Mouse (Mus musculus): Measurements from ENCODE around the gene March5. TPM values are rescaled to one million over a fixed set of nuclear protein-coding genes. Genes with fewer than 3 reads are reported as not detected.
"Not testable (repeated sequence)": the region's sequence is repeated elsewhere in the genome, so short reads cannot be mapped to it uniquely, and the experiment has no call there.

Gene March5
- polyA plus RNA-seq, 1 experiment, result 29.4 TPM

DNA sequence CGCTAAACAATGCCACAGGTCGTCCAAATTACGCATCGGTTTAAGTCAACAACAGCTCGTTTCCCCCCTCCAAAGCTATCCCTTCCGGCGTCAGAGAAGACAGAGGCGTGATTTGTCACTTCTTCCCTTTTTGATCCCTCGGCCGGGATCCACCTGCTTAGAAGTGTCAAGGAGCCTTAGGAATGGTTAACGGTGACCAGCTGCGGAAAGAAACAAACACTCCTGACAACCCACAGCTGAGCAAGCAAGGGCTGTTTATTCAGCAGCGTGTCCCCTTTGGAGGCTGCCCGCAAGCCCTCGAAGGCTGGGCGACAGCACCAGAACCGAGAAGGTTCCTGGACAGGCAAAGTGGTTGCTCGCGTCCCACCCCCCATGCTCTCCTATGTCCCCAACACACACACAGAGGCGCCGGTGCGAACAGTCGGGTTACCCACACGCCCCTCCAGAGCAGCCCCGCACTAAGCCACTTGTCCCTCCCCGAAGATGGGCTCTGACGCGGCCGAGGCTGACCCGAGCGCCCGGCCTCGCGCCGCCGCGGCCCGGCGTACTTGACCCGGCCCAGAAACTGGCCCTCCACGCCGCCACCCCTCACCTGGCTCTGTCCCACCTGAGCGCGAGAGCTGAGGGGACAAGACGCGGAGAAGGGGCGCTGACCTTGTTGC lies 571 bp upstream of the March5 start:
- TF ChIP-seq GATA1 (IDR thresholded peaks at IDR 0.05; ENCODE audit: low read length) (no peak), TAL1 (IDR thresholded peaks at IDR 0.05; ENCODE audit: low read length) (no peak)
- H3K27me3 ChIP-seq (ENCODE audit: control insufficient read depth), result no peaks in the 10 kb centered on the region
- peak overlapping the region; percentile 74 for H3K4me3 ChIP-seq (replicated peaks)
- peaks cover 42% of the 10 kb centered on the region for H3K36me3 ChIP-seq (ENCODE audit: control insufficient read depth)
- H3K9me3 ChIP-seq (ENCODE audit: control insufficient read depth, low read length), result no peaks in the 10 kb centered on the region
- peaks cover 77% of the 10 kb centered on the region for H3K4me1 ChIP-seq (ENCODE audit: control insufficient read depth)

DNA sequence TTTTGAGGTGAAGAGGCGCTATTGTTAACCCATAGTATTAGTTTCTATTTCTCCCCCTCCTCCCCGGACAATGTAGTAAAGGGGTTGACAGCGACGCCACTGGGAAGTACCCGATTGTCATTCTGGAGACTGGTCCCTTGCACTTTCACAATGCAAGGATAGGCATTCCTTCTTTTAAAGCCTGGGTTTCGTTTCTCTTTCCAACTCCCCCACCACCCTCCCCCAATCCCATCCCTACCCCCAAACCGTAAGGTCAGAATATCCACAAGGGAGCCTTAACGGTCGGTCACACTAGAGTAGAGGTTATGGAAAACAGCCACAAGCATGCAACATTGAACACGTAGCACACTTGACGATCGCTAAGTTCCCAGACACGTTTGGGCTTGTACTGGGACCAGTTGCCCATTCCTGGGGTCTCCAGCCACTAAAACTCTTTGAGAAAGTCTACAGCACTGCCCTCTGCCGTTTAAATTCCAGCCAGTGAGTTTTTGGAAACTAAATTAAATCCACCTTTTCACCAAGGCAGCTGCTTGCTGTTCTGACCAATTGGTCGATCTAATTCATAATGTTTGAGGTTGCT lies 923 bp downstream of the March5 start, which contains the start of gene Cpeb3:
Cpeb3 (minus strand) TSS at position 426 of the 580 bp plus-strand sequence.
- TF ChIP-seq TAL1 (IDR thresholded peaks at IDR 0.05; ENCODE audit: low read length), result no peak
- TF ChIP-seq GATA1 (IDR thresholded peaks at IDR 0.05; ENCODE audit: low read length), result no peak
- Histone ChIP-seq H3K27me3 (ENCODE audit: control insufficient read depth) (no peaks in the 10 kb centered on the region), H3K4me1 (ENCODE audit: control insufficient read depth) (peaks cover 70% of the 10 kb centered on the region), H3K9me3 (ENCODE audit: control insufficient read depth, low read length) (no peaks in the 10 kb centered on the region), H3K4me3 (replicated peaks) (peak within 1 kb of the TSS; percentile 74), H3K36me3 (ENCODE audit: control insufficient read depth) (peaks cover 54% of the 10 kb centered on the region)

DNA sequence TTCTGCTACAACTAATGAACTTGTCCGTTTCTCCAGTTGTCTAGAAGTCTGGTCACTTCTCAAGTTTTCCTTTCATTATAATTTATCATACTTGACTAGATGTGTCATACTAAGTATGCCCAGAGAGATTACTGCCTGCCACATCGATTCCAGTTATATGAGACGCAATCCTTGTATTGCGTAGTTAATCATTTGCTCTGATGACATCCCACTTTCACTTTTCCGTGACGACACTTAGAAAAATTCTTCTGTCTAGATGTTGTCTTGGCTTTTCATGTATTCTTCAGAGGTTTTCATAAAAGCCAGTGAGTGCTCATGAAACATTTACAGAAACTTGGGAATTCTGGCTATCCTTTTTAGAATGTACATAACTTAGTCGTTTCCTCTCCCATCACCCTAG lies 1.6 kb downstream of the March5 start:
- Histone ChIP-seq H3K4me1 (ENCODE audit: control insufficient read depth) (peaks cover 67% of the 10 kb centered on the region), H3K27me3 (ENCODE audit: control insufficient read depth) (no peaks in the 10 kb centered on the region), H3K9me3 (ENCODE audit: control insufficient read depth, low read length) (no peaks in the 10 kb centered on the region), H3K4me3 (replicated peaks) (peak overlapping the region; percentile 74), H3K36me3 (ENCODE audit: control insufficient read depth) (peaks cover 58% of the 10 kb centered on the region)
- no peak for TF ChIP-seq GATA1 (IDR thresholded peaks at IDR 0.05; ENCODE audit: low read length)
- TF ChIP-seq TAL1 (IDR thresholded peaks at IDR 0.05; ENCODE audit: low read length), result no peak

DNA sequence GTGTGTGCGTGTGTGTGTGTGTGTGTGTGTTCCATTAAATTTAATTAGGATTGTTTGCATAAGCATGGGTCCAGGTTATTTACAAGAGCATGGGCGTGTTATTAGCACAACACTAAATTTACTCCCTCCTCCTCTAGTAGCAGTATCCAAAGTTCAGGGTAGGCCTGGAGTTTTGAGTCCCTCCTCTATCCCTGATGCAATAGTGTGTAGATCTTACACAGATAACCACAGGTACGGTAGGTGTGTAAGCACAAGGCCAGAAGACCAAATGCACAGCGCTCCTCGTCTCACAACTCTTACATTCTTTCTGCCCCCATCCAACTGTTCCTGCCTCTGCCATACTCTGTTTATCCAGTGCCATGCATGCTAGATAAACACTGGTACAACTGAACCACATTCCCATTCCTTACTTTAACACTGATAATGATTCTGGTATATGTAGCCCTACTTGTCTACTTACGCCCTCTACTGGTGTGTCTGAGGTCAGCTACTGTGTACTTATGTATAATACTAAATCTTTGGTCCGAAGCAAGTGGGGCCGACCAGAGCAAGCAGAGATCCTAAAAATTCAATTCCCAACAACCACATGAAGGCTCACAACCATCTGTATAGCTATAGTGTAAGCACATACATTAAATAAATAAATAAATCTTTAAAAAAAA lies 2.3 kb downstream of the March5 start:
- Histone ChIP-seq H3K9me3 (ENCODE audit: control insufficient read depth, low read length) (no peaks in the 10 kb centered on the region), H3K36me3 (ENCODE audit: control insufficient read depth) (peaks cover 63% of the 10 kb centered on the region), H3K27me3 (ENCODE audit: control insufficient read depth) (no peaks in the 10 kb centered on the region), H3K4me1 (ENCODE audit: control insufficient read depth) (peaks cover 61% of the 10 kb centered on the region), H3K4me3 (replicated peaks) (peak overlapping the region; percentile 74)
- TF ChIP-seq GATA1 (IDR thresholded peaks at IDR 0.05; ENCODE audit: low read length) (no peak), TAL1 (IDR thresholded peaks at IDR 0.05; ENCODE audit: low read length) (no peak)

DNA sequence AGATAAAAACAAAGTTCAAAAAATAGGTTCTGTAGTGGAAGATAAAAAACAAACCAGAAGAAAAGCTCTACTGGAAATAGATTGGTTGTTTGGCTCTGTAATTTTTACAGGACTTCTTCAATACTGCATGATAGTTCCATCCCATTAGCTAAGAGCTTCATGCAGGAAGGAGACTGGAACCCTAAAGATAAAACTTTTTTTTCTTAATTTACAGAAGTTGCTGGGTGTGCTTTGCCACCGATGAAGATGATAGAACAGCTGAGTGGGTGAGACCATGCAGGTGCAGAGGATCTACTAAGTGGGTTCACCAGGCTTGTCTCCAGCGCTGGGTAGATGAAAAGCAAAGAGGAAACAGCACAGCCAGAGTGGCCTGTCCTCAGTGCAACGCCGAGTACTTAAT lies 3.1 kb downstream of the March5 start:
- Histone ChIP-seq H3K4me1 (ENCODE audit: control insufficient read depth) (peaks cover 58% of the 10 kb centered on the region), H3K36me3 (ENCODE audit: control insufficient read depth) (peaks cover 72% of the 10 kb centered on the region), H3K4me3 (replicated peaks) (peak overlapping the region; percentile 74), H3K9me3 (ENCODE audit: control insufficient read depth, low read length) (no peaks in the 10 kb centered on the region), H3K27me3 (ENCODE audit: control insufficient read depth) (no peaks in the 10 kb centered on the region)
- TF ChIP-seq GATA1 (IDR thresholded peaks at IDR 0.05; ENCODE audit: low read length) (no peak), TAL1 (IDR thresholded peaks at IDR 0.05; ENCODE audit: low read length) (no peak)

DNA sequence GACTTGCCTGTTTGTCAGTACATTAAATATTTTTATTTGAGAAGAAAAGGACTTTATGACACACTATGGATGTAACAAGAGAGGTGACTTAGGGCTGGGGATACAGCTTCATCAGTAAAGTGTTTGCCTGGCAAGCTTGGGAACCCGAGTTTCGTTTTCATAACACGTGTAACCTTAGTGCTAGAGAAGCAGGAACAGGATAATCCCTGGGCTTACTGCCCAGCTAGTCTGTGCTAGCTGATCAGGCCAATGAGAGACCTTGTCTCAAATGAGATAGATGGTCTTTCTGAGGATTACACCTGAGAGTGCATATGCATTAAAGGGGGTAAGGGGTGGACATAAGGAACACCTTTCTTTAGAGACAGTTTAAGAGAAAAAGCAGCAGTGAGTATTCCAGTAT lies 4.1 kb downstream of the March5 start:
- Histone ChIP-seq H3K4me1 (ENCODE audit: control insufficient read depth) (peaks cover 51% of the 10 kb centered on the region), H3K36me3 (ENCODE audit: control insufficient read depth) (peaks cover 82% of the 10 kb centered on the region), H3K27me3 (ENCODE audit: control insufficient read depth) (no peaks in the 10 kb centered on the region), H3K9me3 (ENCODE audit: control insufficient read depth, low read length) (no peaks in the 10 kb centered on the region), H3K4me3 (replicated peaks) (no peak overlapping the region)
- TF ChIP-seq TAL1 (IDR thresholded peaks at IDR 0.05; ENCODE audit: low read length) (no peak), GATA1 (IDR thresholded peaks at IDR 0.05; ENCODE audit: low read length) (no peak)

DNA sequence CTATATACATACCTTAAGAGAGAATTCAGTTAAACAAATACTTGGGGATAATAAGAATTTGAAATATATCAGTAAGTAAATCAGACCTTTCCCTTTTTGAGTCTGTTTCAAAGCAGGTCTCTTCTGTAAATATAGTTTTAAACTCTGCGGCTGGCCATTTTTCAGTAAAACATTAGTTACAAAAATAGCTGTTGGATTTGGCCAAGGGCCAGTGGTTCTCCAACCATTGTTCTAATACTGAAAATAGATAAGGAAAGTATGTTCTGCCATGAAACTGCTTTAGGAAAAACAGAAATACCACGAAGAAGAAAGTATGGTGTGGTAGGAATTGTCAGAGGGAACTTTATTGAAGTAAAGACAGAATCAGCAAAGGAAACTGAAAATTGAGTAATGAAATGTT lies 7.4 kb downstream of the March5 start:
- Histone ChIP-seq H3K4me1 (ENCODE audit: control insufficient read depth) (peaks cover 43% of the 10 kb centered on the region), H3K27me3 (ENCODE audit: control insufficient read depth) (no peaks in the 10 kb centered on the region), H3K9me3 (ENCODE audit: control insufficient read depth, low read length) (no peaks in the 10 kb centered on the region), H3K36me3 (ENCODE audit: control insufficient read depth) (peaks cover 100% of the 10 kb centered on the region), H3K4me3 (replicated peaks) (no peak overlapping the region)
- no peak for TF ChIP-seq GATA1 (IDR thresholded peaks at IDR 0.05; ENCODE audit: low read length)
- no peak for TF ChIP-seq TAL1 (IDR thresholded peaks at IDR 0.05; ENCODE audit: low read length)

DNA sequence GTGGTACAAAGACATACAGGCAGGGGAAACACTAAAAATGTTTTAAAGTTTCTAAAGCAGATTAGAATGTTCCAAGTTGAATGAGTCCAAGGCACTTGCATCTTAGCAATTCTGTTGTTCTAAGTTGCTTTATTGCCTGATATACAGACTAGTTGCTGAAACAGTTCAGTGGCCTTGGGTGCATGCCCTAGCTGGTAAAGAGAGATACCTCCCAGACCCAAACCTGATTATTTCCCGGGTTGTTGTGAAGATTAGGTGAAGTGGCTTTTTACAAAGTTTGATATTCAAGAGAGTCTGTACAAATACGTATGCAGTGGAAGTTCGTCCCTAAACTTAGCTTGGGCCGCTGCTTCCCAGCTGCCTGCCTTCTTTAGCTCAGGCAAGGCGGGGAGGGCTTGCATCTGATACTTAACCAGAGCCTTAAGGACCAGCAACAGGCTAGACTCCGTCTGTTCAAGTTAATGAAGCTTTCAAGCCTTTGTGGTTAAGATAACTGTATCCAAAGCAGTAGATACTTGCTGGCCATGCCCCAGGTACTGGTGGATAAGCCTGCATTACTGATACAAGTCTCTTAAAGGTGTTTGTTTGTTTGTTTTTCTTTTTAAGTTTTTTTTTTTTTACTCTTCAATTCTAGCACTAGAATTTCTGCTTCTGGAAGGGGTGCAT lies 18.0 kb downstream of the March5 start:
- peaks cover 43% of the 10 kb centered on the region for H3K4me1 ChIP-seq (ENCODE audit: control insufficient read depth)
- no peak overlapping the region for H3K4me3 ChIP-seq (replicated peaks)
- peaks cover 87% of the 10 kb centered on the region for H3K36me3 ChIP-seq (ENCODE audit: control insufficient read depth)

DNA sequence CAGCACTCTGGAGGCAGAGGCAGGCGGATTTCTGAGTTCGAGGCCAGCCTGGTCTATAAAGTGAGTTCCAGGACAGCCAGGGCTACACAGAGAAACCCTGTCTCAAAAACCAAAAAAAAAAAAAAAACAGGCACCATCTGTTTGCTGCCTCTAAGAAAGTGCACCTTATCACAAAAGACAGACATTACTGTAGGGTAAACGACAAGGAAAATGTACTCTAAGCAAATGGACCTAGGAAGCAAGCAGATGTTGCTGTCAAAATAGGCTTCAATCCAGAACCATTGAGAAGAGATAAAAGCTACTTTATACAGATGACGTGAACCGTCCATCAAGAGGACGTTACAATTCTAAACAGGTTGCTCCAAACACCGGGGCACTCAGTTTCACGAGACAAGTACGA lies 25.3 kb downstream of the March5 start:
- Histone ChIP-seq H3K27me3 (ENCODE audit: control insufficient read depth) (peaks cover 15% of the 10 kb centered on the region), H3K4me1 (ENCODE audit: control insufficient read depth) (peaks cover 82% of the 10 kb centered on the region), H3K36me3 (ENCODE audit: control insufficient read depth) (peaks cover 47% of the 10 kb centered on the region), H3K4me3 (replicated peaks) (peak overlapping the region; percentile 71)
- TF ChIP-seq GATA1 (IDR thresholded peaks at IDR 0.05; ENCODE audit: low read length) (peak; percentile 66), TAL1 (IDR thresholded peaks at IDR 0.05; ENCODE audit: low read length) (peak; percentile 83)
- H3K9me3 ChIP-seq (ENCODE audit: control insufficient read depth, low read length), result not testable (repeated sequence)

More for the DNA sequence above, 18.0 kb downstream of the March5 start:
- Histone ChIP-seq H3K9me3 (ENCODE audit: control insufficient read depth, low read length) (no peaks in the 10 kb centered on the region), H3K27me3 (ENCODE audit: control insufficient read depth) (no peaks in the 10 kb centered on the region)
- TF ChIP-seq GATA1 (IDR thresholded peaks at IDR 0.05; ENCODE audit: low read length), result no peak
- no peak for TF ChIP-seq TAL1 (IDR thresholded peaks at IDR 0.05; ENCODE audit: low read length)

All from erythroblast, embryonic 14.5 days (primary cell).